Mouse (Mus musculus): ENCODE results near the gene Fbxw21. TPM values are rescaled to one million over a fixed set of nuclear protein-coding genes. Genes with fewer than 3 reads are reported as not detected.

Gene Fbxw21
- polyA plus RNA-seq, 1 experiment from 2014 or later, result not detected

GRCm38 (mm10) chr9:109119571-109119970 lies 42.3 kb downstream of the Fbxw21 start:
- WGBS, result 94% methylated on average over 9 of the region's 9 CpGs
- H3K27me3 ChIP-seq (ENCODE audit: control insufficient read depth, insufficient read depth, low read depth, low read length), result no peaks in the 10 kb centered on the region
- no peak overlapping the region for H3K4me2 ChIP-seq (ENCODE audit: low read length)
- no peaks in the 10 kb centered on the region for H3K4me1 ChIP-seq (ENCODE audit: control insufficient read depth, insufficient read depth, low read length)
- H3K9me3 ChIP-seq (replicated peaks; ENCODE audit: control insufficient read depth, low read length, poor library complexity, severe bottlenecking), result no peaks in the 10 kb centered on the region
- ATAC-seq, result no peak
- peaks cover 37% of the 10 kb centered on the region for H3K36me3 ChIP-seq (ENCODE audit: control insufficient read depth, insufficient read depth, low read length)
- H3K4me3 ChIP-seq (ENCODE audit: low read depth, low read length), result no peak overlapping the region
- no peak overlapping the region for H3K9ac ChIP-seq (ENCODE audit: low read depth, low read length)
- H3K27ac ChIP-seq (ENCODE audit: low read length), result no peak overlapping the region

GRCm38 (mm10) chr9:109118106-109118505 lies 43.7 kb downstream of the Fbxw21 start:
- WGBS, result 93% methylated on average over 4 of the region's 4 CpGs
- peaks cover 45% of the 10 kb centered on the region for H3K36me3 ChIP-seq (ENCODE audit: control insufficient read depth, insufficient read depth, low read length)

GRCm38 (mm10) chr9:109116205-109116604 lies 45.6 kb downstream of the Fbxw21 start:
- WGBS, result 95% methylated on average over 10 of the region's 10 CpGs
- Histone ChIP-seq H3K4me1 (ENCODE audit: control insufficient read depth, insufficient read depth, low read length) (no peaks in the 10 kb centered on the region), H3K36me3 (ENCODE audit: control insufficient read depth, insufficient read depth, low read length) (peaks cover 60% of the 10 kb centered on the region), H3K27me3 (ENCODE audit: control insufficient read depth, insufficient read depth, low read depth, low read length) (no peaks in the 10 kb centered on the region), H3K4me3 (ENCODE audit: low read depth, low read length) (no peak overlapping the region), H3K4me2 (ENCODE audit: low read length) (no peak overlapping the region), H3K27ac (ENCODE audit: low read length) (no peak overlapping the region), H3K9me3 (replicated peaks; ENCODE audit: control insufficient read depth, low read length, poor library complexity, severe bottlenecking) (no peaks in the 10 kb centered on the region), H3K9ac (ENCODE audit: low read depth, low read length) (no peak overlapping the region)
- ATAC-seq, result no peak

More at GRCm38 (mm10) chr9:109118106-109118505, 43.7 kb downstream of the Fbxw21 start:
- H3K27ac ChIP-seq (ENCODE audit: low read length), result no peak overlapping the region
- no peaks in the 10 kb centered on the region for H3K4me1 ChIP-seq (ENCODE audit: control insufficient read depth, insufficient read depth, low read length)
- no peaks in the 10 kb centered on the region for H3K27me3 ChIP-seq (ENCODE audit: control insufficient read depth, insufficient read depth, low read depth, low read length)
- H3K9me3 ChIP-seq (replicated peaks; ENCODE audit: control insufficient read depth, low read length, poor library complexity, severe bottlenecking), result no peaks in the 10 kb centered on the region
- H3K4me3 ChIP-seq (ENCODE audit: low read depth, low read length), result no peak overlapping the region
- no peak for ATAC-seq
- no peak overlapping the region for H3K4me2 ChIP-seq (ENCODE audit: low read length)
- H3K9ac ChIP-seq (ENCODE audit: low read depth, low read length), result no peak overlapping the region

- H3K36me3 ChIP-seq (ENCODE audit: control insufficient read depth, insufficient read depth, low read length), result peaks cover 70% of the 10 kb centered on the region
- H3K27ac ChIP-seq (ENCODE audit: low read length), result no peak overlapping the region
- WGBS, result 92% methylated on average over 7 of the region's 7 CpGs
- no peak overlapping the region for H3K4me3 ChIP-seq (ENCODE audit: low read depth, low read length)
- no peak for ATAC-seq
- H3K9ac ChIP-seq (ENCODE audit: low read depth, low read length), result no peak overlapping the region
- H3K27me3 ChIP-seq (ENCODE audit: control insufficient read depth, insufficient read depth, low read depth, low read length), result no peaks in the 10 kb centered on the region
- H3K4me2 ChIP-seq (ENCODE audit: low read length), result no peak overlapping the region
- no peaks in the 10 kb centered on the region for H3K4me1 ChIP-seq (ENCODE audit: control insufficient read depth, insufficient read depth, low read length)
- no peaks in the 10 kb centered on the region for H3K9me3 ChIP-seq (replicated peaks; ENCODE audit: control insufficient read depth, low read length, poor library complexity, severe bottlenecking)
Measured at GRCm38 (mm10) chr9:109114871-109115270, 47.0 kb downstream of the Fbxw21 start.

GRCm38 (mm10) chr9:109114276-109114675 lies 47.6 kb downstream of the Fbxw21 start:
- H3K4me3 ChIP-seq (ENCODE audit: low read depth, low read length), result no peak overlapping the region
- H3K27ac ChIP-seq (ENCODE audit: low read length), result no peak overlapping the region
- no peaks in the 10 kb centered on the region for H3K9me3 ChIP-seq (replicated peaks; ENCODE audit: control insufficient read depth, low read length, poor library complexity, severe bottlenecking)
- H3K36me3 ChIP-seq (ENCODE audit: control insufficient read depth, insufficient read depth, low read length), result peaks cover 71% of the 10 kb centered on the region
- no peak for ATAC-seq
- no peak overlapping the region for H3K9ac ChIP-seq (ENCODE audit: low read depth, low read length)
- no peaks in the 10 kb centered on the region for H3K27me3 ChIP-seq (ENCODE audit: control insufficient read depth, insufficient read depth, low read depth, low read length)
- WGBS, result 95% methylated on average over 11 of the region's 11 CpGs
- no peaks in the 10 kb centered on the region for H3K4me1 ChIP-seq (ENCODE audit: control insufficient read depth, insufficient read depth, low read length)
- H3K4me2 ChIP-seq (ENCODE audit: low read length), result no peak overlapping the region

- Histone ChIP-seq H3K4me1 (ENCODE audit: control insufficient read depth, insufficient read depth, low read length) (no peaks in the 10 kb centered on the region), H3K36me3 (ENCODE audit: control insufficient read depth, insufficient read depth, low read length) (peaks cover 73% of the 10 kb centered on the region), H3K27me3 (ENCODE audit: control insufficient read depth, insufficient read depth, low read depth, low read length) (no peaks in the 10 kb centered on the region), H3K9ac (ENCODE audit: low read depth, low read length) (no peak overlapping the region), H3K9me3 (replicated peaks; ENCODE audit: control insufficient read depth, low read length, poor library complexity, severe bottlenecking) (no peaks in the 10 kb centered on the region), H3K4me2 (ENCODE audit: low read length) (no peak overlapping the region), H3K27ac (ENCODE audit: low read length) (no peak overlapping the region), H3K4me3 (ENCODE audit: low read depth, low read length) (no peak overlapping the region)
- WGBS, result 90% methylated on average over 8 of the region's 8 CpGs
- ATAC-seq, result no peak
Measured at GRCm38 (mm10) chr9:109113331-109113730, 48.5 kb downstream of the Fbxw21 start.

- Histone ChIP-seq H3K9me3 (replicated peaks; ENCODE audit: control insufficient read depth, low read length, poor library complexity, severe bottlenecking) (no peaks in the 10 kb centered on the region), H3K4me3 (ENCODE audit: low read depth, low read length) (no peak overlapping the region), H3K9ac (ENCODE audit: low read depth, low read length) (no peak overlapping the region), H3K27ac (ENCODE audit: low read length) (no peak overlapping the region), H3K4me2 (ENCODE audit: low read length) (no peak overlapping the region), H3K4me1 (ENCODE audit: control insufficient read depth, insufficient read depth, low read length) (no peaks in the 10 kb centered on the region), H3K36me3 (ENCODE audit: control insufficient read depth, insufficient read depth, low read length) (peaks cover 62% of the 10 kb centered on the region), H3K27me3 (ENCODE audit: control insufficient read depth, insufficient read depth, low read depth, low read length) (no peaks in the 10 kb centered on the region)
- WGBS, result 93% methylated on average over 9 of the region's 9 CpGs
- no peak for ATAC-seq
Measured at GRCm38 (mm10) chr9:109111591-109111990, 50.2 kb downstream of the Fbxw21 start.

- H3K4me1 ChIP-seq (ENCODE audit: control insufficient read depth, insufficient read depth, low read length), result no peaks in the 10 kb centered on the region
- H3K27ac ChIP-seq (ENCODE audit: low read length), result no peak overlapping the region
- no peak overlapping the region for H3K4me3 ChIP-seq (ENCODE audit: low read depth, low read length)
- H3K9ac ChIP-seq (ENCODE audit: low read depth, low read length), result no peak overlapping the region
- no peaks in the 10 kb centered on the region for H3K27me3 ChIP-seq (ENCODE audit: control insufficient read depth, insufficient read depth, low read depth, low read length)
- H3K9me3 ChIP-seq (replicated peaks; ENCODE audit: control insufficient read depth, low read length, poor library complexity, severe bottlenecking), result no peaks in the 10 kb centered on the region
- H3K36me3 ChIP-seq (ENCODE audit: control insufficient read depth, insufficient read depth, low read length), result peaks cover 61% of the 10 kb centered on the region
- 87% methylated on average over 4 of the region's 4 CpGs for WGBS
- ATAC-seq, result no peak
- H3K4me2 ChIP-seq (ENCODE audit: low read length), result no peak overlapping the region
Measured at GRCm38 (mm10) chr9:109111101-109111500, 50.7 kb downstream of the Fbxw21 start.

GRCm38 (mm10) chr9:109110240-109110639 lies 51.6 kb downstream of the Fbxw21 start:
- 92% methylated on average over 11 of the region's 11 CpGs for WGBS
- no peaks in the 10 kb centered on the region for H3K27me3 ChIP-seq (ENCODE audit: control insufficient read depth, insufficient read depth, low read depth, low read length)
- H3K9ac ChIP-seq (ENCODE audit: low read depth, low read length), result no peak overlapping the region
- ATAC-seq, result no peak
- H3K9me3 ChIP-seq (replicated peaks; ENCODE audit: control insufficient read depth, low read length, poor library complexity, severe bottlenecking), result no peaks in the 10 kb centered on the region
- no peak overlapping the region for H3K27ac ChIP-seq (ENCODE audit: low read length)
- peaks cover 61% of the 10 kb centered on the region for H3K36me3 ChIP-seq (ENCODE audit: control insufficient read depth, insufficient read depth, low read length)
- no peaks in the 10 kb centered on the region for H3K4me1 ChIP-seq (ENCODE audit: control insufficient read depth, insufficient read depth, low read length)
- no peak overlapping the region for H3K4me3 ChIP-seq (ENCODE audit: low read depth, low read length)
- no peak overlapping the region for H3K4me2 ChIP-seq (ENCODE audit: low read length)
